ENCODE assay signal across 8 mouse cellular contexts in genomic region chr11:116131349-116132170, GRCm38 (mm10). TPM values are rescaled to one million over a fixed set of nuclear protein-coding genes. Genes with fewer than 3 reads are reported as not detected.
DNase-seq lines count a peak whose midpoint lies in the region; ATAC-seq and TF ChIP-seq lines count a peak whose summit lies in the region.

No protein-coding gene starts in this region.

- no peaks in the 10 kb centered on the region for H3K9me3 ChIP-seq in ES-Bruce4 (replicated peaks; ENCODE audit: control insufficient read depth, insufficient read depth, low read length, poor library complexity, severe bottlenecking)
- H3K9me3 ChIP-seq in heart, embryonic 16.5 days (replicated peaks; ENCODE audit: control insufficient read depth, low read length): no peaks in the 10 kb centered on the region

- peak overlapping the region; percentile 88 for H3K9ac ChIP-seq in heart, adult 2 months (ENCODE audit: low read depth, low read length)
- H3K9ac ChIP-seq in ES-Bruce4 (ENCODE audit: low read depth, poor library complexity, severe bottlenecking): peak overlapping the region; percentile 33; the same call in 1 of the 2 replicates
- H3K9ac ChIP-seq in heart, embryonic 16.5 days (ENCODE audit: low read length): peak overlapping the region; percentile 84

- TF ChIP-seq CTCF in heart, adult 2 months (IDR thresholded peaks at IDR 0.05): no peak
- no peak for TF ChIP-seq CTCF in ES-Bruce4 (IDR thresholded peaks at IDR 0.05; ENCODE audit: low read depth, low read length)

- intact Hi-C loops in heart, adult 2 months (cut with DNase I): loop anchor here (2.0 to 10.0 kb wide), 2 partner anchors 99 to 197 kb away; partner anchors contain the start of genes Recql5 and Sap30bp
- intact Hi-C loops in heart, postnatal 14 days (cut with DNase I): loop anchor here (2.0 to 10.0 kb wide), 3 partner anchors 101 to 333 kb away; partner anchors contain the start of genes Qrich2 and Unk

- H3K4me2 ChIP-seq in heart, embryonic 16.5 days (ENCODE audit: low read depth, low read length): peak overlapping the region; percentile 70

- DNase-seq in heart, adult 2 months: no peak
- no peak for DNase-seq in heart, postnatal 14 days
- DNase-seq in lung, postnatal 10 days: peak; percentile 16
- DNase-seq in urinary bladder, postnatal 25 days (ENCODE audit: low spot score): no peak
- no peak for DNase-seq in layer of hippocampus, postnatal 25 days (ENCODE audit: extremely low spot score in 1 of 2, low spot score in 1 of 2)
- DNase-seq in adrenal gland, postnatal 4 days (ENCODE audit: low spot score in 2 of 2): no peak

- no peak for TF ChIP-seq POLR2A in heart, adult 2 months (IDR thresholded peaks at IDR 0.05; ENCODE audit: insufficient read depth, low read depth, low read length)
- no peak for TF ChIP-seq POLR2A in ES-Bruce4 (IDR thresholded peaks at IDR 0.05; ENCODE audit: insufficient read depth, low read length)

- 76% methylated on average over 15 of the region's 15 CpGs for WGBS in heart, adult 2 months
- WGBS in heart, embryonic 16.5 days: 79% methylated on average over 15 of the region's 15 CpGs

- peak overlapping the region; percentile 70 for H3K4me3 ChIP-seq in heart, adult 2 months
- no peak overlapping the region for H3K4me3 ChIP-seq in ES-Bruce4 (ENCODE audit: low read depth, low read length)
- H3K4me3 ChIP-seq in heart, embryonic 16.5 days (ENCODE audit: low read length): peak overlapping the region; percentile 67

- no peak for TF ChIP-seq EP300 in heart, adult 2 months (IDR thresholded peaks at IDR 0.05; ENCODE audit: insufficient read depth, low read depth, low read length)
- no peak for TF ChIP-seq EP300 in ES-Bruce4 (IDR thresholded peaks at IDR 0.05; ENCODE audit: insufficient read depth, low read depth, low read length)

- peaks cover 14% of the 10 kb centered on the region for H3K4me1 ChIP-seq in heart, adult 2 months (ENCODE audit: control insufficient read depth, insufficient read depth, low read length)
- peaks cover 3% of the 10 kb centered on the region for H3K4me1 ChIP-seq in ES-Bruce4 (ENCODE audit: control insufficient read depth, insufficient read depth, low read length)
- H3K4me1 ChIP-seq in heart, embryonic 16.5 days (ENCODE audit: control insufficient read depth, insufficient read depth, low read length): peaks cover 29% of the 10 kb centered on the region

- peak overlapping the region; percentile 96 for H3K27ac ChIP-seq in heart, adult 2 months
- H3K27ac ChIP-seq in ES-Bruce4 (ENCODE audit: insufficient read depth, low read length): no peak overlapping the region
- peak overlapping the region; percentile 91 for H3K27ac ChIP-seq in heart, embryonic 16.5 days (ENCODE audit: low read length)

- H3K36me3 ChIP-seq in heart, adult 2 months (ENCODE audit: control insufficient read depth, insufficient read depth, low read length): no peaks in the 10 kb centered on the region
- peaks cover 11% of the 10 kb centered on the region for H3K36me3 ChIP-seq in ES-Bruce4 (ENCODE audit: control insufficient read depth, insufficient read depth, low read length, poor library complexity, severe bottlenecking)
- peaks cover 13% of the 10 kb centered on the region for H3K36me3 ChIP-seq in heart, embryonic 16.5 days (ENCODE audit: control insufficient read depth, insufficient read depth)

- H3K79me2 ChIP-seq in heart, adult 2 months (replicated peaks; ENCODE audit: control insufficient read depth, insufficient read depth, low read length): no peaks in the 10 kb centered on the region

- ATAC-seq in heart, embryonic 16.5 days (replicated peaks; ENCODE audit: extremely low read depth, insufficient read depth, low FRiP score): no peak

- no peaks in the 10 kb centered on the region for H3K27me3 ChIP-seq in heart, adult 2 months (ENCODE audit: control insufficient read depth, insufficient read depth, low read length)
- no peaks in the 10 kb centered on the region for H3K27me3 ChIP-seq in ES-Bruce4 (ENCODE audit: control insufficient read depth, insufficient read depth, low read length, poor library complexity, severe bottlenecking)
- no peaks in the 10 kb centered on the region for H3K27me3 ChIP-seq in heart, embryonic 16.5 days (ENCODE audit: control insufficient read depth, insufficient read depth, low read length)

RNA-seq across cellular contexts. Expression of gene Trim65, which starts 0.6 kb away (rescaled TPM):
- total RNA-seq in heart, adult 2 months (2021): 1 to 10 TPM; 6.1 to 8.6 TPM
- polyA plus RNA-seq in heart, adult 2 months (2012; rRNA removed): 8.8 and 10.8 TPM in 2 replicates
- total RNA-seq in heart, postnatal 14 days (2021): 1 to 10 TPM; 7.3 to 8.2 TPM
- polyA plus RNA-seq in ES-Bruce4 (2011; ENCODE audit: insufficient read depth, insufficient read length, low read depth, missing spikeins): 0.78 and 1.2 TPM in 2 replicates
- polyA plus RNA-seq in heart, embryonic 16.5 days (2015; fragmentation: Nextera tagmentation; extraction: Ambion mirVana): 5.3 and 6.5 TPM in 2 replicates
- total RNA-seq in layer of hippocampus, postnatal 25 days (2021): 1 to 10 TPM; 6.2 to 7.1 TPM
- total RNA-seq in adrenal gland, postnatal 4 days (2021): 1 to 10 TPM; 8.2 to 8.5 TPM

RNA-seq across cellular contexts. Expression of gene Trim47, which starts 4.5 kb away (rescaled TPM):
- 10 to 100 TPM; 23.1 to 28.2 TPM for total RNA-seq in heart, adult 2 months (2021)
- polyA plus RNA-seq in heart, adult 2 months (2012; rRNA removed): 23.7 and 29.5 TPM in 2 replicates
- 10 to 100 TPM; 46.3 to 46.9 TPM for total RNA-seq in heart, postnatal 14 days (2021)
- 3.9 and 7.1 TPM in 2 replicates for polyA plus RNA-seq in ES-Bruce4 (2011; ENCODE audit: insufficient read depth, insufficient read length, low read depth, missing spikeins)
- 79.8 and 89.2 TPM in 2 replicates for polyA plus RNA-seq in heart, embryonic 16.5 days (2015; fragmentation: Nextera tagmentation; extraction: Ambion mirVana)
- total RNA-seq in layer of hippocampus, postnatal 25 days (2021): 1 to 10 TPM; 5.6 to 5.9 TPM
- total RNA-seq in adrenal gland, postnatal 4 days (2021): 10 to 100 TPM; 21.3 to 23.9 TPM

RNA-seq across cellular contexts. Expression of gene Mrpl38, which starts 7.1 kb away (rescaled TPM):
- 10 to 100 TPM; 56.8 to 59.7 TPM for total RNA-seq in heart, adult 2 months (2021)
- polyA plus RNA-seq in heart, adult 2 months (2012; rRNA removed): 42.1 and 55.5 TPM in 2 replicates
- total RNA-seq in heart, postnatal 14 days (2021): 10 to 100 TPM; 55.5 to 56.3 TPM
- 69.3 and 71.6 TPM in 2 replicates for polyA plus RNA-seq in ES-Bruce4 (2011; ENCODE audit: insufficient read depth, insufficient read length, low read depth, missing spikeins)
- 102 and 106 TPM in 2 replicates for polyA plus RNA-seq in heart, embryonic 16.5 days (2015; fragmentation: Nextera tagmentation; extraction: Ambion mirVana)
- 10 to 100 TPM; 59.1 to 62.7 TPM for total RNA-seq in layer of hippocampus, postnatal 25 days (2021)
- 10 to 100 TPM; 75.4 to 81.6 TPM for total RNA-seq in adrenal gland, postnatal 4 days (2021)

RNA-seq across cellular contexts. Expression of gene Fbf1, which starts 36.4 kb away (rescaled TPM):
- total RNA-seq in heart, adult 2 months (2021): 10 to 100 TPM; 14.8 to 15.0 TPM
- 11.8 and 17.6 TPM in 2 replicates for polyA plus RNA-seq in heart, adult 2 months (2012; rRNA removed)
- total RNA-seq in heart, postnatal 14 days (2021): 10 to 100 TPM; 15.1 to 17.2 TPM
- polyA plus RNA-seq in ES-Bruce4 (2011; ENCODE audit: insufficient read depth, insufficient read length, low read depth, missing spikeins): 26.2 and 29.5 TPM in 2 replicates
- 20.8 and 23.7 TPM in 2 replicates for polyA plus RNA-seq in heart, embryonic 16.5 days (2015; fragmentation: Nextera tagmentation; extraction: Ambion mirVana)
- total RNA-seq in layer of hippocampus, postnatal 25 days (2021): 10 to 100 TPM; 74.6 to 96.0 TPM
- total RNA-seq in adrenal gland, postnatal 4 days (2021): 10 to 100 TPM; 57.7 to 63.5 TPM

RNA-seq across cellular contexts. Expression of gene Wbp2, which starts 44.8 kb away (rescaled TPM):
- 100 to 1,000 TPM in 1 of 2 experiments, 10 to 100 TPM in 1; 91.0 to 108 TPM for total RNA-seq in heart, adult 2 months (2021)
- 151 and 176 TPM in 2 replicates for polyA plus RNA-seq in heart, adult 2 months (2012; rRNA removed)
- total RNA-seq in heart, postnatal 14 days (2021): 10 to 100 TPM; 83.6 to 89.5 TPM
- 179 and 198 TPM in 2 replicates for polyA plus RNA-seq in ES-Bruce4 (2011; ENCODE audit: insufficient read depth, insufficient read length, low read depth, missing spikeins)
- polyA plus RNA-seq in heart, embryonic 16.5 days (2015; fragmentation: Nextera tagmentation; extraction: Ambion mirVana): 143 and 153 TPM in 2 replicates
- total RNA-seq in layer of hippocampus, postnatal 25 days (2021): 100 to 1,000 TPM; 390 to 418 TPM
- 100 to 1,000 TPM; 126 to 136 TPM for total RNA-seq in adrenal gland, postnatal 4 days (2021)

Comparison
In these comparisons a context has a peak if more than half of its experiments do, and no peak if none do; other contexts are left out.
1. H3K9ac ChIP-seq: peak in every context shown above with its lines; median percentile 88 in heart, adult 2 months; 84 in heart, embryonic 16.5 days; 33 in ES-Bruce4.